Mouse (Mus musculus): ENCODE measurements around the gene Pmp22. TPM values are rescaled to one million over a fixed set of nuclear protein-coding genes. Genes with fewer than 3 reads are reported as not detected.

Pmp22 gene
- polyA plus RNA-seq, 1 experiment from 2014 or later, result 19.0 TPM

- Histone ChIP-seq H3K4me2 (ENCODE audit: low read depth, low read length, severe bottlenecking) (no peak overlapping the region), H3K9ac (ENCODE audit: low read length) (no peak overlapping the region), H3K4me1 (replicated peaks; ENCODE audit: control insufficient read depth, insufficient read depth, low read length) (no peaks in the 10 kb centered on the region), H3K27ac (ENCODE audit: low read depth, low read length) (no peak overlapping the region), H3K9me3 (ENCODE audit: control insufficient read depth, low read length) (no peaks in the 10 kb centered on the region), H3K36me3 (ENCODE audit: control insufficient read depth, insufficient read depth, low read length) (no peaks in the 10 kb centered on the region), H3K4me3 (ENCODE audit: low read depth, low read length) (no peak overlapping the region), H3K27me3 (ENCODE audit: control insufficient read depth, insufficient read depth, low read length) (no peaks in the 10 kb centered on the region)
- DNase-seq (ENCODE audit: low spot score) (no peak), ATAC-seq (replicated peaks; ENCODE audit: low FRiP score) (no peak)
These were observed 32.1 kb downstream of the Pmp22 start for GRCm38 (mm10) chr11:63160926-63161325.

GRCm38 (mm10) chr11:63162806-63163205 lies 34.0 kb downstream of the Pmp22 start:
- no peak overlapping the region for H3K9ac ChIP-seq (ENCODE audit: low read length)
- no peak overlapping the region for H3K27ac ChIP-seq (ENCODE audit: low read depth, low read length)
- DNase-seq (ENCODE audit: low spot score) (no peak), ATAC-seq (replicated peaks; ENCODE audit: low FRiP score) (no peak)
- H3K4me1 ChIP-seq (replicated peaks; ENCODE audit: control insufficient read depth, insufficient read depth, low read length), result no peaks in the 10 kb centered on the region
- H3K4me3 ChIP-seq (ENCODE audit: low read depth, low read length), result no peak overlapping the region
- no peaks in the 10 kb centered on the region for H3K9me3 ChIP-seq (ENCODE audit: control insufficient read depth, low read length)
- no peaks in the 10 kb centered on the region for H3K27me3 ChIP-seq (ENCODE audit: control insufficient read depth, insufficient read depth, low read length)
- WGBS, result 94% methylated on average over 2 of the region's 2 CpGs
- no peaks in the 10 kb centered on the region for H3K36me3 ChIP-seq (ENCODE audit: control insufficient read depth, insufficient read depth, low read length)
- no peak overlapping the region for H3K4me2 ChIP-seq (ENCODE audit: low read depth, low read length, severe bottlenecking)

- H3K4me2 ChIP-seq (ENCODE audit: low read depth, low read length, severe bottlenecking), result no peak overlapping the region
- no peak overlapping the region for H3K9ac ChIP-seq (ENCODE audit: low read length)
- no peaks in the 10 kb centered on the region for H3K27me3 ChIP-seq (ENCODE audit: control insufficient read depth, insufficient read depth, low read length)
- no peak for ATAC-seq (replicated peaks; ENCODE audit: low FRiP score)
- no peaks in the 10 kb centered on the region for H3K9me3 ChIP-seq (ENCODE audit: control insufficient read depth, low read length)
- no peak overlapping the region for H3K27ac ChIP-seq (ENCODE audit: low read depth, low read length)
- 88% methylated on average over 8 of the region's 8 CpGs for WGBS
- no peak for DNase-seq (ENCODE audit: low spot score)
- H3K4me1 ChIP-seq (replicated peaks; ENCODE audit: control insufficient read depth, insufficient read depth, low read length), result no peaks in the 10 kb centered on the region
- no peak overlapping the region for H3K4me3 ChIP-seq (ENCODE audit: low read depth, low read length)
- no peaks in the 10 kb centered on the region for H3K36me3 ChIP-seq (ENCODE audit: control insufficient read depth, insufficient read depth, low read length)
These were observed 34.8 kb downstream of the Pmp22 start for GRCm38 (mm10) chr11:63163550-63163949.

- no peak for ATAC-seq (replicated peaks; ENCODE audit: low FRiP score)
- 82% methylated on average over 6 of the region's 6 CpGs for WGBS
These were observed 35.4 kb downstream of the Pmp22 start for GRCm38 (mm10) chr11:63163986-63164682.

GRCm38 (mm10) chr11:63164756-63165484 lies 36.1 kb downstream of the Pmp22 start:
- no peak for DNase-seq (ENCODE audit: low spot score)

More at GRCm38 (mm10) chr11:63163986-63164682, 35.4 kb downstream of the Pmp22 start:
- DNase-seq (ENCODE audit: low spot score), result no peak
- Histone ChIP-seq H3K9ac (ENCODE audit: low read length) (no peak overlapping the region), H3K4me2 (ENCODE audit: low read depth, low read length, severe bottlenecking) (no peak overlapping the region), H3K36me3 (ENCODE audit: control insufficient read depth, insufficient read depth, low read length) (no peaks in the 10 kb centered on the region), H3K9me3 (ENCODE audit: control insufficient read depth, low read length) (no peaks in the 10 kb centered on the region), H3K4me3 (ENCODE audit: low read depth, low read length) (no peak overlapping the region), H3K27ac (ENCODE audit: low read depth, low read length) (no peak overlapping the region), H3K4me1 (replicated peaks; ENCODE audit: control insufficient read depth, insufficient read depth, low read length) (no peaks in the 10 kb centered on the region), H3K27me3 (ENCODE audit: control insufficient read depth, insufficient read depth, low read length) (no peaks in the 10 kb centered on the region)

GRCm38 (mm10) chr11:63167826-63168225 lies 39.0 kb downstream of the Pmp22 start:
- ATAC-seq (replicated peaks; ENCODE audit: low FRiP score) (no peak), DNase-seq (ENCODE audit: low spot score) (no peak)
- Histone ChIP-seq H3K4me1 (replicated peaks; ENCODE audit: control insufficient read depth, insufficient read depth, low read length) (no peaks in the 10 kb centered on the region), H3K9me3 (ENCODE audit: control insufficient read depth, low read length) (no peaks in the 10 kb centered on the region), H3K4me3 (ENCODE audit: low read depth, low read length) (no peak overlapping the region), H3K27me3 (ENCODE audit: control insufficient read depth, insufficient read depth, low read length) (no peaks in the 10 kb centered on the region), H3K36me3 (ENCODE audit: control insufficient read depth, insufficient read depth, low read length) (no peaks in the 10 kb centered on the region), H3K4me2 (ENCODE audit: low read depth, low read length, severe bottlenecking) (no peak overlapping the region), H3K9ac (ENCODE audit: low read length) (no peak overlapping the region), H3K27ac (ENCODE audit: low read depth, low read length) (no peak overlapping the region)
- WGBS, result 85% methylated on average over 4 of the region's 4 CpGs

More at GRCm38 (mm10) chr11:63164756-63165484, 36.1 kb downstream of the Pmp22 start:
- Histone ChIP-seq H3K4me1 (replicated peaks; ENCODE audit: control insufficient read depth, insufficient read depth, low read length) (no peaks in the 10 kb centered on the region), H3K36me3 (ENCODE audit: control insufficient read depth, insufficient read depth, low read length) (no peaks in the 10 kb centered on the region), H3K27me3 (ENCODE audit: control insufficient read depth, insufficient read depth, low read length) (no peaks in the 10 kb centered on the region), H3K27ac (ENCODE audit: low read depth, low read length) (no peak overlapping the region), H3K4me3 (ENCODE audit: low read depth, low read length) (no peak overlapping the region), H3K9ac (ENCODE audit: low read length) (no peak overlapping the region), H3K4me2 (ENCODE audit: low read depth, low read length, severe bottlenecking) (no peak overlapping the region), H3K9me3 (ENCODE audit: control insufficient read depth, low read length) (no peaks in the 10 kb centered on the region)
- 48% methylated on average over 7 of the region's 7 CpGs for WGBS
- ATAC-seq (replicated peaks; ENCODE audit: low FRiP score), result no peak

- no peaks in the 10 kb centered on the region for H3K27me3 ChIP-seq (ENCODE audit: control insufficient read depth, insufficient read depth, low read length)
- no peaks in the 10 kb centered on the region for H3K36me3 ChIP-seq (ENCODE audit: control insufficient read depth, insufficient read depth, low read length)
- no peak overlapping the region for H3K4me2 ChIP-seq (ENCODE audit: low read depth, low read length, severe bottlenecking)
- ATAC-seq (replicated peaks; ENCODE audit: low FRiP score), result no peak
- no peak overlapping the region for H3K4me3 ChIP-seq (ENCODE audit: low read depth, low read length)
- no peak overlapping the region for H3K9ac ChIP-seq (ENCODE audit: low read length)
- no peaks in the 10 kb centered on the region for H3K9me3 ChIP-seq (ENCODE audit: control insufficient read depth, low read length)
- DNase-seq (ENCODE audit: low spot score), result no peak
- no peak overlapping the region for H3K27ac ChIP-seq (ENCODE audit: low read depth, low read length)
- WGBS, result 60% methylated on average over 9 of the region's 9 CpGs
- H3K4me1 ChIP-seq (replicated peaks; ENCODE audit: control insufficient read depth, insufficient read depth, low read length), result no peaks in the 10 kb centered on the region
These were observed 39.9 kb downstream of the Pmp22 start for GRCm38 (mm10) chr11:63168551-63169258.

- Histone ChIP-seq H3K4me3 (ENCODE audit: low read depth, low read length) (no peak overlapping the region), H3K36me3 (ENCODE audit: control insufficient read depth, insufficient read depth, low read length) (no peaks in the 10 kb centered on the region), H3K9ac (ENCODE audit: low read length) (no peak overlapping the region), H3K27me3 (ENCODE audit: control insufficient read depth, insufficient read depth, low read length) (no peaks in the 10 kb centered on the region), H3K4me1 (replicated peaks; ENCODE audit: control insufficient read depth, insufficient read depth, low read length) (no peaks in the 10 kb centered on the region), H3K27ac (ENCODE audit: low read depth, low read length) (no peak overlapping the region), H3K4me2 (ENCODE audit: low read depth, low read length, severe bottlenecking) (no peak overlapping the region), H3K9me3 (ENCODE audit: control insufficient read depth, low read length) (no peaks in the 10 kb centered on the region)
- DNase-seq (ENCODE audit: low spot score) (no peak), ATAC-seq (replicated peaks; ENCODE audit: low FRiP score) (no peak)
- WGBS, result 12% methylated on average over 1 of the region's 1 CpGs
These were observed 43.2 kb downstream of the Pmp22 start for GRCm38 (mm10) chr11:63171977-63172376.

Measured in forebrain, embryonic 11.5 days (tissue).